Mouse (Mus musculus) ES-E14 (cell line): ENCODE measurements around the gene Ccdc40. TPM values are rescaled to one million over a fixed set of nuclear protein-coding genes. Genes with fewer than 3 reads are reported as not detected.

Source experiments
- DNase-seq: peaks from one replicate; pipeline ENCODE4 v3.0.0-alpha.2; 2013; ENCODE audit warnings: low read depth, low spot score
- H3K27ac ChIP-seq: 2 replicates; pipeline ENCODE4 v1.5.1; 2012; ENCODE audit warnings: low read depth, mild to moderate bottlenecking, low read length, moderate library complexity, mixed read lengths; ENCODE audit not compliant: poor library complexity, insufficient read depth, severe bottlenecking
- H3K36me3 ChIP-seq: 2 replicates; pipeline ENCODE4 v1.6.1; 2012; ENCODE audit warnings: mild to moderate bottlenecking, low read length, moderate library complexity, mixed read lengths; ENCODE audit not compliant: control insufficient read depth, poor library complexity, insufficient read depth, severe bottlenecking
- H3K4me1 ChIP-seq, 2 experiments: fragments of 150-350 bp in 1 of 2; sonication (generic) in 1 of 2; 2 replicates each; pipeline ENCODE4 v1.6.1; 2012; ENCODE audit warnings: low read length in 2 of 2, mild to moderate bottlenecking in 1 of 2, mixed read lengths in 1 of 2; ENCODE audit not compliant: control insufficient read depth in 2 of 2, insufficient read depth in 2 of 2, poor library complexity in 1 of 2
- H3K4me3 ChIP-seq, 2 experiments: fragments of 150-350 bp in 1 of 2; sonication (generic) in 1 of 2; 2 replicates each; pipeline ENCODE4 v1.5.1; 2012; ENCODE audit warnings: low read length in 2 of 2, low read depth in 1 of 2, mild to moderate bottlenecking in 1 of 2, mixed read lengths in 1 of 2; ENCODE audit not compliant: insufficient read depth in 1 of 2, poor library complexity in 1 of 2, severe bottlenecking in 1 of 2
- H3K9ac ChIP-seq: 2 replicates; pipeline ENCODE4 v1.6.1; 2012; ENCODE audit warnings: low read depth, mild to moderate bottlenecking, low read length, mixed read lengths; ENCODE audit not compliant: poor library complexity, insufficient read depth, severe bottlenecking
- H3K9me3 ChIP-seq: fragments of 150-350 bp; sonication (generic); 2 replicates; pipeline ENCODE4 v1.6.1; 2012; ENCODE audit warnings: low read depth, mild to moderate bottlenecking, low read length; ENCODE audit not compliant: control insufficient read depth, insufficient read depth
- CHD2 ChIP-seq: IDR thresholded peaks from 2 replicates; pipeline ENCODE4 v1.6.1; 2014; ENCODE audit warnings: mild to moderate bottlenecking, low read depth, low read length, inconsistent platforms
- HCFC1 ChIP-seq: IDR thresholded peaks from 2 replicates; pipeline ENCODE4 v1.6.1; 2012; ENCODE audit warnings: low read length, inconsistent platforms, borderline replicate concordance; ENCODE audit not compliant: insufficient read depth
- MAFK ChIP-seq: IDR thresholded peaks from 2 replicates; pipeline ENCODE4 v1.6.1; 2014; ENCODE audit warnings: mild to moderate bottlenecking, low read depth, low read length, inconsistent platforms; ENCODE audit not compliant: insufficient read depth
- ZC3H11A ChIP-seq: IDR thresholded peaks from 2 replicates; pipeline ENCODE4 v1.6.1; 2012; ENCODE audit warnings: low read depth, mild to moderate bottlenecking, inconsistent platforms, low read length, borderline replicate concordance
- ZNF384 ChIP-seq: IDR thresholded peaks from 2 replicates; pipeline ENCODE4 v1.6.1; 2012; ENCODE audit warnings: low read depth, low read length, inconsistent platforms
- in situ Hi-C, 2 experiments: fragments of 600-800 bp; cut with MboI; formaldehyde crosslinking; loops; one replicate each; pipeline ENCODE4 v1.15.1; 2025; ENCODE audit warnings: low sequenced_read_pairs in 2 of 2, inconsistent platforms in 1 of 2; ENCODE audit not compliant: unreplicated experiment in 2 of 2
- total RNA-seq: library from RNA; depleted of rRNA; stranded (reverse); fragments of 300-350 nt; gene quantifications from 2 replicates; pipeline ENCODE4 v1.2.3, GENCODE M21; 2012

The Ccdc40 gene
- total RNA-seq, 1 experiment = 6.2 TPM

DNA sequence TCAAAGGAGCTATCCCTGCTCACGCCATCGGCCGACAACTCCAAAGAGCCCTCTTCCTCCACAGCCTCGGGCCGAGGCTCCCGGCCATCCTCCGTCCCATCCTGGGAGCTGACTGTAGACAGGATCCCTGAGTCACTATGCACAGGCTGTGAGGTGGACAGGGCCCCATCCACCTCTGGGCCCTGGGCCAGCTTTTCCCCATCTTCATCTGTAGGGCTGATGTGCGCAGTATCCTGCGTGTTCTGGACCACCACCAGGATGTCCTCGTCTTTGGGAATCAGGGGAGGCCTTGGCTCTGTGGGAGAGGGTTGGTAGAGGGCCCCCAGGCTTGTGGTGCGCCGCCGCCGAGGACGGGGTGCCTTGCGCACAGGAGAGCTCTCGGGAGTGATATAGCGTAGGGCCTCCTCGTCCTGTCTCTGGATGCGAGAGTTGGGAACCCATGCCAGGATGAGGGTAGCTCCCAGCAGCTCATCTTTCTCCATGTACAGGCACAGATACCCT, 19.5 kb upstream of the Ccdc40 start:
- DNase-seq = no peak
- no peak overlapping the region for H3K4me3 ChIP-seq
- H3K9me3 ChIP-seq = no peaks in the 10 kb centered on the region
- TF ChIP-seq CHD2 = no peak
- TF ChIP-seq MAFK = no peak
- TF ChIP-seq ZNF384 = no peak
- peaks cover 5% of the 10 kb centered on the region; the same call in 1 of the 2 replicates for H3K36me3 ChIP-seq
- peaks cover 1 to 19% of the 10 kb centered on the region in 2 experiments; a peak in 2 of 4 replicates for H3K4me1 ChIP-seq
- peak overlapping the region; percentile 25 for H3K9ac ChIP-seq
- in situ Hi-C loops = no loop called here
- no peak overlapping the region for H3K27ac ChIP-seq

DNA sequence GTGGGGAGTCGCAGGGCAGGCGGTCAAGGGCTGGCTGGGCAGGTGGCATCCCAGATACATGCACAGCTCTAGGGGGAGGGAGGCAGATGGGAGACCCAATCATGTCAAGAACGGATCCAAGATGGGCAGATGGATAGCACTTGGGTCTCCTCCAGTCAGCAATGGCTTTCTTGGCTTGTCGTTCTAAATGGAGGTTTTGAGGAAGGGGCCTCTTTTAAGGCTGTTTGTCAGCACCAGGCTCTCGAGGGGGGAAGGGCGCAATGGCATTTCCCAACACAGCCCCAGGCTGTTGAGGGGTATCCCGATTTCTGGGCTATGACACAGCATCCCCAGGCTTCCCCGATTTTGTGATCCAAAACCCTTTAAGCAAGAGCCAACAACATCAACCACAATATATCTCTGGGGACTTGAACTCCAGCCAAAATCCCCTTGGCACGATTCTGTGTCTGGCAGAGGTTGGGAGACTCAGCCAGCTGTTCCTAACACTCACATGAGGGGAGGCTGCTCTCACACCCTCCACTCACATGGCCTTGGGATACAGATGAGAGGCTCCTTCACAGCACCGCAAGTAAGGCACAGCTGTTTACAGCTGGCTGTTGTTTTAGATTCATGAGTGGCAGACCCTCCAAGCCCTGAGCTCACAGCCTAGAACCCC, 18.9 kb upstream of the Ccdc40 start:
- no peaks in the 10 kb centered on the region for H3K9me3 ChIP-seq
- H3K4me1 ChIP-seq = peaks cover 1 to 23% of the 10 kb centered on the region in 2 experiments; a peak in 2 of 4 replicates
- in situ Hi-C loops = no loop called here
- H3K9ac ChIP-seq = peak overlapping the region; percentile 25
- H3K4me3 ChIP-seq = peak overlapping the region in 1 of 2 experiments; percentile 13; a peak in 1 of 4 replicates
- DNase-seq = no peak
- H3K36me3 ChIP-seq = peaks cover 5% of the 10 kb centered on the region; the same call in 1 of the 2 replicates
- H3K27ac ChIP-seq = no peak overlapping the region
- TF ChIP-seq ZNF384 = no peak
- TF ChIP-seq CHD2 = no peak
- TF ChIP-seq ZC3H11A = no peak
- TF ChIP-seq HCFC1 = no peak
- TF ChIP-seq MAFK = no peak

DNA sequence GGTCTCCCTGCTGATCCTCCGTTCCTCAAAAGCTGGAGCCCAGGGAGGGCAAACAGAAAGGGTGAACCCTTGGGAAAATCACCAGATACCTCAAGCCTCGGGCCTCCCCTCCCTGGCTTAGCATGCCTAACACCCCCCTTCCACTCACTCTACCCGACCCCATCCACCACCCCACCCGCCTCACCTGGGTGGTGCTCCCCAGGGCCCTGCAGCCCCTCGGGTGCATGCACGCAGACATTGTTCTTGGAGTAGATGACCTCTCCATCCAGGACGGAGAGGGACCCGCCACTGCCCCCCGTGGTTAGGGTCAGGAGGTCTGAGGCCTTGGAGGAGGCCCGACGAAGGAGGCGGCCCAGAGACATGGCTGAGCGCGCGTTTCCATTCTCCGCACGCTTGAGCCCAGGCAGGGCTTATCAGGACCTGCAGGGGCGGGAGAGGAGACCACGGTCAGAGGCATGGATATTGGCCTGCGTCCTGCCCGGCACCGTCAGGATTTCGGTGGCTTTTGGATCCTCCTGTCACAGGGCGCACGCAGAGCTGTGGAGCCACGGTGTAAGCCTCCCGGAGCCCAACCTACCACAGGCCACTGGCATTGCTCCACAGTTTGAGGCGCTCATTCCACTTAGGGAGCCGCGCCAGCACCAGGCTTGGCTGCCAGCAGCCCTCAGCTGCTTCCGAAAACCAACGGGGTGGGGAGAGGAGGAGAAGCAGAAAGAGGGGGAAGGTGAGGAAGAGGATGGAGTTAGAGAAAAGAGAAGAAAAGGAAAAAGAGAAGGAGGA, 17.9 kb upstream of the Ccdc40 start:
- Histone ChIP-seq H3K36me3 (peaks cover 5% of the 10 kb centered on the region; the same call in 1 of the 2 replicates), H3K4me3 (peak overlapping the region in 1 of 2 experiments; percentile 30; a peak in 3 of 4 replicates), H3K27ac (no peak overlapping the region), H3K4me1 (peaks cover 1 to 29% of the 10 kb centered on the region in 2 experiments; a peak in 3 of 4 replicates), H3K9ac (peak overlapping the region; percentile 5; the same call in 1 of the 2 replicates), H3K9me3 (no peaks in the 10 kb centered on the region)
- TF ChIP-seq ZC3H11A = no peak
- in situ Hi-C loops = no loop called here
- DNase-seq = no peak

- TF ChIP-seq HCFC1 (no peak), ZNF384 (no peak), CHD2 (no peak), MAFK (no peak), ZC3H11A (no peak)
- peaks cover 5% of the 10 kb centered on the region; the same call in 1 of the 2 replicates for H3K36me3 ChIP-seq
- H3K9me3 ChIP-seq = no peaks in the 10 kb centered on the region
- H3K9ac ChIP-seq = no peak overlapping the region; the same call in 1 of the 2 replicates
- DNase-seq = no peak
- peaks cover 1 to 31% of the 10 kb centered on the region in 2 experiments; a peak in 3 of 4 replicates for H3K4me1 ChIP-seq
- in situ Hi-C loops = no loop called here
- no peak overlapping the region for H3K4me3 ChIP-seq
- no peak overlapping the region for H3K27ac ChIP-seq
Observed at GRCm38 (mm10) chr11:119211604-119212309, 16.6 kb upstream of the Ccdc40 start.
